In genomic region chr12:87416690-87417089, GRCm38 (mm10) we compare ENCODE assay signal across 9 mouse cellular contexts. TPM values are rescaled to one million over a fixed set of nuclear protein-coding genes. Genes with fewer than 3 reads are reported as not detected.
DNase-seq lines count a peak whose midpoint lies in the region; ATAC-seq and TF ChIP-seq lines count a peak whose summit lies in the region.
"Had no signal": no experiment of that assay in that cellular context is flagged by ENCODE, and none has a peak within 500 bp of the region (broad histone marks: within the 10 kb centered on the region; RNA-seq: fewer than 3 reads in every experiment).

No protein-coding gene starts in this region.

- H3K4me1 ChIP-seq in midbrain, embryonic 11.5 days (ENCODE audit: control insufficient read depth, insufficient read depth, low read length): no peaks in the 10 kb centered on the region; the same call in 1 of the 2 replicates
- H3K4me1 ChIP-seq in midbrain, embryonic 16.5 days (ENCODE audit: control insufficient read depth, insufficient read depth, low read length): peaks cover 7% of the 10 kb centered on the region
- H3K4me1 ChIP-seq in midbrain, postnatal 0 days (ENCODE audit: insufficient read depth, low read length): peaks cover 6% of the 10 kb centered on the region; the same call in 1 of the 2 replicates

- H3K27ac ChIP-seq in midbrain, embryonic 11.5 days (ENCODE audit: low read depth, low read length): no peak overlapping the region
- no peak overlapping the region for H3K27ac ChIP-seq in midbrain, embryonic 16.5 days (ENCODE audit: low read length)
- no peak overlapping the region for H3K27ac ChIP-seq in midbrain, postnatal 0 days (ENCODE audit: low read depth, low read length)
- H3K27ac ChIP-seq: neural tube, embryonic 12.5 days had no signal

- 39% methylated on average over 7 of the region's 7 CpGs for WGBS in midbrain, embryonic 11.5 days
- 43% methylated on average over 7 of the region's 7 CpGs for WGBS in midbrain, embryonic 16.5 days
- 35% methylated on average over 7 of the region's 7 CpGs for WGBS in midbrain, postnatal 0 days

- peak; percentile 78 for TF ChIP-seq CTCF in midbrain, postnatal 0 days (IDR thresholded peaks at IDR 0.05)

- H3K4me2 ChIP-seq in midbrain, embryonic 11.5 days: no peak overlapping the region
- H3K4me2 ChIP-seq in midbrain, embryonic 16.5 days (ENCODE audit: low read length): no peak overlapping the region
- no peak overlapping the region for H3K4me2 ChIP-seq in midbrain, postnatal 0 days (ENCODE audit: low read depth, low read length, poor library complexity, severe bottlenecking)
- H3K4me2 ChIP-seq: neural tube, embryonic 12.5 days had no signal

- H3K9ac ChIP-seq in midbrain, embryonic 11.5 days (ENCODE audit: low read length): no peak overlapping the region
- no peak overlapping the region for H3K9ac ChIP-seq in midbrain, embryonic 16.5 days (ENCODE audit: low read depth, low read length)
- H3K9ac ChIP-seq in midbrain, postnatal 0 days (replicated peaks; ENCODE audit: low read length, poor library complexity, severe bottlenecking): no peak overlapping the region
- H3K9ac ChIP-seq: neural tube, embryonic 12.5 days had no signal

- H3K9me3 ChIP-seq in midbrain, embryonic 11.5 days (ENCODE audit: control insufficient read depth, low read length): no peaks in the 10 kb centered on the region
- no peaks in the 10 kb centered on the region for H3K9me3 ChIP-seq in midbrain, embryonic 16.5 days (replicated peaks; ENCODE audit: control insufficient read depth, low read length, poor library complexity, severe bottlenecking)
- H3K9me3 ChIP-seq in midbrain, postnatal 0 days (ENCODE audit: low read length): no peaks in the 10 kb centered on the region
- H3K9me3 ChIP-seq: neural tube, embryonic 12.5 days had no signal

- no peak overlapping the region for H3K4me3 ChIP-seq in midbrain, embryonic 11.5 days (ENCODE audit: low read depth, low read length)
- no peak overlapping the region for H3K4me3 ChIP-seq in midbrain, embryonic 16.5 days (ENCODE audit: low read depth, low read length)
- no peak overlapping the region for H3K4me3 ChIP-seq in midbrain, postnatal 0 days (ENCODE audit: low read depth, low read length)
- H3K4me3 ChIP-seq: neural tube, embryonic 12.5 days had no signal

- no peak for ATAC-seq in midbrain, embryonic 11.5 days (ENCODE audit: low FRiP score)
- ATAC-seq in midbrain, embryonic 16.5 days: no peak
- ATAC-seq in midbrain, postnatal 0 days (ENCODE audit: low FRiP score): no peak

- H3K36me3 ChIP-seq in midbrain, embryonic 11.5 days (ENCODE audit: control insufficient read depth, insufficient read depth, low read length): no peaks in the 10 kb centered on the region
- no peaks in the 10 kb centered on the region for H3K36me3 ChIP-seq in midbrain, embryonic 16.5 days (ENCODE audit: control insufficient read depth, insufficient read depth, low read length)
- H3K36me3 ChIP-seq in midbrain, postnatal 0 days (ENCODE audit: insufficient read depth, low read length): no peaks in the 10 kb centered on the region
- H3K36me3 ChIP-seq: neural tube, embryonic 12.5 days had no signal

- peak; percentile 91 for DNase-seq in midbrain, embryonic 11.5 days (ENCODE audit: low spot score, missing footprints)
- peak; percentile 14 for DNase-seq in MN1 (ENCODE audit: low spot score)
- peak; percentile 71 for DNase-seq in c-Kit-positive CD71-positive TER-119-positive erythroid progenitor cells, embryonic 14.5 days (ENCODE audit: low spot score)
- peak; percentile 66 for DNase-seq in heart, adult 8-10 months (ENCODE audit: low spot score)
- peak; percentile 58 to 60 for DNase-seq in left cerebral cortex, postnatal 14 days (ENCODE audit: low spot score in 2 of 2)
- peak; percentile 63 for DNase-seq in midbrain, postnatal 0 days (ENCODE audit: low spot score)
- DNase-seq in thymus, postnatal 25 days: peak; percentile 53

- no peaks in the 10 kb centered on the region for H3K27me3 ChIP-seq in midbrain, embryonic 11.5 days (ENCODE audit: control insufficient read depth, insufficient read depth, low read length)
- no peaks in the 10 kb centered on the region for H3K27me3 ChIP-seq in midbrain, embryonic 16.5 days (ENCODE audit: control insufficient read depth, insufficient read depth, low read depth, low read length)
- no peaks in the 10 kb centered on the region for H3K27me3 ChIP-seq in midbrain, postnatal 0 days (ENCODE audit: insufficient read depth, low read length)
- H3K27me3 ChIP-seq: neural tube, embryonic 12.5 days had no signal

- intact Hi-C loops in left cerebral cortex, postnatal 14 days (cut with DNase I): no loop called here

RNA-seq across cellular contexts. Expression of gene Slirp, which starts 27.0 kb away (rescaled TPM):
- polyA plus RNA-seq in midbrain, embryonic 11.5 days (2014; fragmentation: Nextera tagmentation; extraction: Ambion mirVana): 283 and 306 TPM in 2 replicates
- polyA plus RNA-seq in midbrain, embryonic 16.5 days (2015; fragmentation: Nextera tagmentation; extraction: Ambion mirVana): 195 and 209 TPM in 2 replicates
- 100 to 1,000 TPM; 162 to 197 (median 180) TPM for total RNA-seq in heart, adult 8-10 months (2022)
- 10 to 100 TPM; 79.6 to 93.9 TPM for total RNA-seq in left cerebral cortex, postnatal 14 days (2021)
- 38.9 and 58.2 TPM in 2 replicates for total RNA-seq in midbrain, postnatal 0 days (2014; rRNA removed)
- 181 and 194 TPM in 2 replicates for polyA plus RNA-seq in midbrain, postnatal 0 days (2015; fragmentation: Nextera tagmentation; extraction: Ambion mirVana)

RNA-seq across cellular contexts. Expression of gene Alkbh1, which starts 27.1 kb away (rescaled TPM):
- 37.6 TPM in 2 replicates for polyA plus RNA-seq in midbrain, embryonic 11.5 days (2014; fragmentation: Nextera tagmentation; extraction: Ambion mirVana)
- polyA plus RNA-seq in midbrain, embryonic 16.5 days (2015; fragmentation: Nextera tagmentation; extraction: Ambion mirVana): 40.7 and 41.8 TPM in 2 replicates
- 10 to 100 TPM in 2 of 4 experiments, 1 to 10 TPM in 2; 7.9 to 11.0 (median 9.7) TPM for total RNA-seq in heart, adult 8-10 months (2022)
- 10 to 100 TPM; 17.1 to 17.2 TPM for total RNA-seq in left cerebral cortex, postnatal 14 days (2021)
- 20.3 and 28.7 TPM in 2 replicates for total RNA-seq in midbrain, postnatal 0 days (2014; rRNA removed)
- 31.5 and 36.8 TPM in 2 replicates for polyA plus RNA-seq in midbrain, postnatal 0 days (2015; fragmentation: Nextera tagmentation; extraction: Ambion mirVana)

RNA-seq across cellular contexts. Expression of gene Sptlc2, which starts 28.5 kb away (rescaled TPM):
- 56.1 and 61.8 TPM in 2 replicates for polyA plus RNA-seq in midbrain, embryonic 11.5 days (2014; fragmentation: Nextera tagmentation; extraction: Ambion mirVana)
- polyA plus RNA-seq in midbrain, embryonic 16.5 days (2015; fragmentation: Nextera tagmentation; extraction: Ambion mirVana): 72.8 and 75.0 TPM in 2 replicates
- 10 to 100 TPM; 18.9 to 30.4 (median 20.9) TPM for total RNA-seq in heart, adult 8-10 months (2022)
- total RNA-seq in left cerebral cortex, postnatal 14 days (2021): 10 to 100 TPM; 43.8 to 49.1 TPM
- 41.5 and 49.8 TPM in 2 replicates for total RNA-seq in midbrain, postnatal 0 days (2014; rRNA removed)
- polyA plus RNA-seq in midbrain, postnatal 0 days (2015; fragmentation: Nextera tagmentation; extraction: Ambion mirVana): 86.6 and 99.6 TPM in 2 replicates

RNA-seq across cellular contexts. Expression of gene Snw1, which starts 55.4 kb away (rescaled TPM):
- 173 and 176 TPM in 2 replicates for polyA plus RNA-seq in midbrain, embryonic 11.5 days (2014; fragmentation: Nextera tagmentation; extraction: Ambion mirVana)
- 93.1 and 103 TPM in 2 replicates for polyA plus RNA-seq in midbrain, embryonic 16.5 days (2015; fragmentation: Nextera tagmentation; extraction: Ambion mirVana)
- 10 to 100 TPM; 40.2 to 51.7 (median 44.9) TPM for total RNA-seq in heart, adult 8-10 months (2022)
- total RNA-seq in left cerebral cortex, postnatal 14 days (2021): 10 to 100 TPM; 50.5 to 54.1 TPM
- total RNA-seq in midbrain, postnatal 0 days (2014; rRNA removed): 36.0 and 37.8 TPM in 2 replicates
- polyA plus RNA-seq in midbrain, postnatal 0 days (2015; fragmentation: Nextera tagmentation; extraction: Ambion mirVana): 82.7 and 87.9 TPM in 2 replicates

Comparison
In these comparisons a context has a peak if more than half of its experiments do, and no peak if none do; other contexts are left out.
1. DNase-seq: peak in every context shown above with its lines; median percentile 91 in midbrain, embryonic 11.5 days; 71 in c-Kit-positive CD71-positive TER-119-positive erythroid progenitor cells, embryonic 14.5 days; 66 in heart, adult 8-10 months; 63 in midbrain, postnatal 0 days; 59 in left cerebral cortex, postnatal 14 days; 53 in thymus, postnatal 25 days; 14 in MN1.